Mouse (Mus musculus) macrophage (primary cell): Measurements from ENCODE around the gene Rtl8a. TPM values are rescaled to one million over a fixed set of nuclear protein-coding genes. Genes with fewer than 3 reads are reported as not detected.
A peak's percentile ranks its signal among the peaks of the same experiment; 100 is the strongest.
"Not testable (repeated sequence)": the region's sequence is repeated elsewhere in the genome, so short reads cannot be mapped to it uniquely, and the experiment has no call there.

ENCODE experiments used
- H3K27ac ChIP-seq: fragments of 350-480 bp; formaldehyde crosslinking; 2 replicates; pipeline ENCODE4 v1.9.0; 2021
- H3K36me3 ChIP-seq: fragments of 350-480 bp; formaldehyde crosslinking; 2 replicates; pipeline ENCODE4 v1.9.0; 2021; ENCODE audit errors: inconsistent target
- H3K4me3 ChIP-seq: fragments of 350-480 bp; formaldehyde crosslinking; 2 replicates; pipeline ENCODE4 v1.9.0; 2021; ENCODE audit errors: inconsistent target
- H3K79me2 ChIP-seq: fragments of 350-480 bp; formaldehyde crosslinking; 2 replicates; pipeline ENCODE4 v1.9.0; 2021; ENCODE audit errors: inconsistent target
- WGBS: methylation state at CpG from one replicate; pipeline ENCODE4 v1.1.7; 2026; ENCODE audit warnings: inconsistent platforms; ENCODE audit not compliant: missing documents; 5-methylcytosine and 5-hydroxymethylcytosine counted together
- polyA plus RNA-seq: library from polyadenylated mRNA; stranded (reverse); fragments of 250-400 nt; gene quantifications from 3 replicates; pipeline ENCODE4 v1.2.4, GENCODE M21; 2018; ENCODE audit warnings: inconsistent platforms
- total RNA-seq, 78 experiments: library from RNA; depleted of rRNA; stranded (reverse); fragments of 250-400 nt; gene quantifications; 1 replicate in 9 of 78; 2 replicates in 24 of 78; 3 replicates in 43 of 78; 4 replicates in 2 of 78; pipeline ENCODE4 v1.2.4; 2018; ENCODE audit warnings: inconsistent platforms in 56 of 78

Gene Rtl8a
- total RNA-seq (2018; cell fraction: chromatin; rRNA removed) = 1 to 10 TPM in 14 of 26 experiments, under 1 TPM in 1, not detected in 11; 0.73 to 6.4 (median 1.9) TPM
- 10 to 100 TPM; 14.6 to 26.5 (median 20.2) TPM for total RNA-seq (2018; cell fraction: cytosol; rRNA removed)
- total RNA-seq (2018; cell fraction: nucleus; rRNA removed) = 10 to 100 TPM in 7 of 26 experiments, 1 to 10 TPM in 18, under 1 TPM in 1; 0.82 to 17.5 (median 6.3) TPM
- 9.9 to 19.7 TPM (median 12.3 TPM) in 3 replicates for polyA plus RNA-seq

GRCm38 (mm10) chrX:53642980-53643961 is at the start of gene Rtl8a:
TSS of gene Rtl8a (minus strand) at chrX:53643682.
- H3K27ac ChIP-seq, H3K79me2 ChIP-seq, H3K36me3 ChIP-seq: not testable (repeated sequence)
- 29% methylated on average over 4 of the region's 50 CpGs for WGBS
- peak within 1 kb of the TSS; percentile 15; the same call in 1 of the 2 replicates for H3K4me3 ChIP-seq

GRCm38 (mm10) chrX:53693141-53693540 is 49.7 kb upstream of the Rtl8a start:
- no peak overlapping the region for H3K4me3 ChIP-seq
- no peaks in the 10 kb centered on the region for H3K79me2 ChIP-seq
- no peaks in the 10 kb centered on the region for H3K36me3 ChIP-seq
- 86% methylated on average over 1 of the region's 2 CpGs for WGBS
- no peak overlapping the region for H3K27ac ChIP-seq

GRCm38 (mm10) chrX:53692065-53692464 is 48.6 kb upstream of the Rtl8a start:
- 33% methylated on average over 1 of the region's 2 CpGs for WGBS
- Histone ChIP-seq H3K36me3 (no peaks in the 10 kb centered on the region), H3K4me3 (no peak overlapping the region), H3K79me2 (no peaks in the 10 kb centered on the region), H3K27ac (no peak overlapping the region)

GRCm38 (mm10) chrX:53684676-53685075 is 41.2 kb upstream of the Rtl8a start:
- not testable (repeated sequence) for H3K36me3 ChIP-seq, H3K27ac ChIP-seq, H3K4me3 ChIP-seq, H3K79me2 ChIP-seq
- 43% methylated on average over 2 of the region's 4 CpGs for WGBS

- not testable (repeated sequence) for H3K27ac ChIP-seq, H3K79me2 ChIP-seq, H3K4me3 ChIP-seq, H3K36me3 ChIP-seq
- no CpG with 5 or more reads among the region's 3 CpGs for WGBS
Observed at GRCm38 (mm10) chrX:53682650-53683049, 39.2 kb upstream of the Rtl8a start.

- not testable (repeated sequence) for H3K27ac ChIP-seq, H3K36me3 ChIP-seq, H3K79me2 ChIP-seq, H3K4me3 ChIP-seq
- WGBS = 0% methylated on average over 1 of the region's 2 CpGs
Observed at GRCm38 (mm10) chrX:53676943-53677342, 33.5 kb upstream of the Rtl8a start.

GRCm38 (mm10) chrX:53670696-53671095 is 27.2 kb upstream of the Rtl8a start:
- H3K4me3 ChIP-seq = peak overlapping the region; percentile 20; the same call in 1 of the 2 replicates
- not testable (repeated sequence) for H3K79me2 ChIP-seq, H3K36me3 ChIP-seq, H3K27ac ChIP-seq
- 0% methylated on average over 1 of the region's 4 CpGs for WGBS

- no peaks in the 10 kb centered on the region for H3K36me3 ChIP-seq
- no peak within 1 kb of the TSS for H3K27ac ChIP-seq
- WGBS = 40% methylated on average over 8 of the region's 15 CpGs
- H3K4me3 ChIP-seq = peak within 1 kb of the TSS; percentile 20; the same call in 1 of the 2 replicates
- H3K79me2 ChIP-seq = no peaks in the 10 kb centered on the region
Observed at GRCm38 (mm10) chrX:53670294-53670693, 26.8 kb upstream of the Rtl8a start, which contains the start of gene Rtl8b. TSS of gene Rtl8b (minus strand) at chrX:53670408.

- H3K4me3 ChIP-seq = peak overlapping the region; percentile 20; the same call in 1 of the 2 replicates
- WGBS = no CpG with 5 or more reads among the region's 36 CpGs
- H3K79me2 ChIP-seq, H3K36me3 ChIP-seq, H3K27ac ChIP-seq: not testable (repeated sequence)
Observed at GRCm38 (mm10) chrX:53669557-53670270, 26.2 kb upstream of the Rtl8a start.

- not testable (repeated sequence) for H3K4me3 ChIP-seq, H3K36me3 ChIP-seq
- 86% methylated on average over 3 of the region's 4 CpGs for WGBS
Observed at GRCm38 (mm10) chrX:53652917-53653316, 9.4 kb upstream of the Rtl8a start.

GRCm38 (mm10) chrX:53645885-53646284 is 2.4 kb upstream of the Rtl8a start:
- 79% methylated on average over 6 of the region's 6 CpGs for WGBS
- H3K79me2 ChIP-seq = no peaks in the 10 kb centered on the region
- no peaks in the 10 kb centered on the region for H3K36me3 ChIP-seq

More at GRCm38 (mm10) chrX:53652917-53653316, 9.4 kb upstream of the Rtl8a start:
- not testable (repeated sequence) for H3K79me2 ChIP-seq, H3K27ac ChIP-seq

GRCm38 (mm10) chrX:53642604-53642979 is 890 bp downstream of the Rtl8a start:
- WGBS = 100% methylated on average over 1 of the region's 4 CpGs
- H3K27ac ChIP-seq, H3K36me3 ChIP-seq, H3K4me3 ChIP-seq, H3K79me2 ChIP-seq: not testable (repeated sequence)

More at GRCm38 (mm10) chrX:53645885-53646284, 2.4 kb upstream of the Rtl8a start:
- Histone ChIP-seq H3K27ac (no peak overlapping the region), H3K4me3 (no peak overlapping the region)

GRCm38 (mm10) chrX:53638107-53638506 is 5.4 kb downstream of the Rtl8a start:
- 68% methylated on average over 3 of the region's 3 CpGs for WGBS

GRCm38 (mm10) chrX:53611395-53611794 is 32.1 kb downstream of the Rtl8a start:
- H3K36me3 ChIP-seq, H3K27ac ChIP-seq, H3K4me3 ChIP-seq: not testable (repeated sequence)

More at GRCm38 (mm10) chrX:53638107-53638506, 5.4 kb downstream of the Rtl8a start:
- H3K79me2 ChIP-seq, H3K36me3 ChIP-seq, H3K27ac ChIP-seq, H3K4me3 ChIP-seq: not testable (repeated sequence)

More at GRCm38 (mm10) chrX:53611395-53611794, 32.1 kb downstream of the Rtl8a start:
- not testable (repeated sequence) for H3K79me2 ChIP-seq
